Mouse (Mus musculus) layer of hippocampus, adult 9-11 months (tissue): ENCODE data around the gene Khnyn.

ENCODE experiments used
- DNase-seq: peaks from one replicate; pipeline ENCODE4 v3.0.0; 2022

Khnyn gene

GRCm38 (mm10) chr14:55873714-55874683 is 10.7 kb upstream of the Khnyn start:
- peak; percentile 51 for DNase-seq

DNA sequence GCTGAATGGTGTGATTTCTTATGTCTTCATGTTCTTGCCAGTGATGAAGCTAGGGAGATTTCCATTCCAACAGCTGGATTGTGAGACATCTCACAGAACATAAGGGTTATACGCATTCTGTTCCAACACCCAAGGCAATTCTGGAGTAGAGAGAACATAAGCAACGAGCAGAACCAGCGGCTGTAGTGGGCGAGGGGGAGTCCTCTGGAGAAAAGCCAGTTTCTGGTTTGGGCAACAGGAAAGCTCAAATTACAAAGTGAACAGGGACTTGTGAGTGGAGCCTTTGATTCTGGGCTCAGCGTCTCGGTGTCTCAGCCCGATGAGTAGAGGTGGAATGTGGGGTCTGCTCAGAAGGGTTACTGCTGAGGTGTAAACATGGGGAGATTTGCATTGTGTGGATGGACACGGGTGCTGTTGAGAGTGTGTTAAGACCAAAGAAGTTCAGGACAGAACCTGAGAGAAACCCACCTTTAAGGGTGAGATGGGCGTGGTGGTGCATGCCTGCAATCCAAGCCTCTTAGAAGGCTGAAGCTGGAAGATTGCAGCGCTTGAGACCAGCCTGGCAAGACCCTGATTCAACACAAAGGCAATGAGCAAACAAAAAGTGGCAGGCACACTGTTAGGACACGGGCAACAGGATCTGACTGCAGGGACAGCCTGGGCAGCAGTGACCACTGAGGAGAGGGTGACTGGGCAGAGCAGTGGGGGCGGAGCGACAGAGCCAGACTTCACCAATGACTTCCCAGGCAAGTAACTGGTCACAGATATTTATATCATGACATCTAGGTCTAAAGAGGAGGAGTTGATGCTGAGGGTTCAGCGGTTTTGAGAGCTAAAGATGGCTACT is 7.1 kb upstream of the Khnyn start:
- no peak for DNase-seq

DNA sequence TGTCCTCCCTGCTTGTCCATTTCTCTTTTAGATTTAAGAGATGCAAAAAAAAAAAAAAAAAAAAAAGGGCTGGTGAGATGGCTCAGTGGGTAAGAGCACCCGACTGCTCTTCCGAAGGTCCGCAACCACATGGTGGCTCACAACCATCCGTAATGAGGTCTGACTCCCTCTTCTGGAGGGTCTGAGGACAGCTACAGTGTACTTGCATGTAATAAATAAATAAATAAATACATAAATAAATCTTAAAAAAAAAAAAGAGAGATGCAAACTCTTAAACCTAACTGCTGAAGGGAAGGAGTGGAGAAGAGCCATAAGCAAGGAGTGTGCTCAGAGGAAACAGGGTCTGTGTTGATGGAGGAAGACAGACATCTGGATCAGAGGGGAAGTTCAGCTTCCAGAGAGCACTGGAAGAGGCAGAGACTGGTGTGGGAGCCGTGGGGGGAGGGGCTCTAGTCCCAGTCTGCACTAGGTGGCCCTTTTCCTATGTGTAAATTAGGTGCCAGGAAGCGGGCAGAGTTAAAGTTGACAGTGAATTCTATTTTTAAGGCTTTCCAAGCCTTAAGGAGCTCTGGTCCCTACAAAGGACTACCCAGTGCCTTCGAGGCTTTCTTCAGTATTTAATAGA is 6.3 kb upstream of the Khnyn start:
- DNase-seq: no peak

GRCm38 (mm10) chr14:55879623-55880022 is 5.1 kb upstream of the Khnyn start:
- peak; percentile 81 for DNase-seq

- DNase-seq: no peak
These were observed 3.8 kb upstream of the Khnyn start for GRCm38 (mm10) chr14:55880982-55881381.

DNA sequence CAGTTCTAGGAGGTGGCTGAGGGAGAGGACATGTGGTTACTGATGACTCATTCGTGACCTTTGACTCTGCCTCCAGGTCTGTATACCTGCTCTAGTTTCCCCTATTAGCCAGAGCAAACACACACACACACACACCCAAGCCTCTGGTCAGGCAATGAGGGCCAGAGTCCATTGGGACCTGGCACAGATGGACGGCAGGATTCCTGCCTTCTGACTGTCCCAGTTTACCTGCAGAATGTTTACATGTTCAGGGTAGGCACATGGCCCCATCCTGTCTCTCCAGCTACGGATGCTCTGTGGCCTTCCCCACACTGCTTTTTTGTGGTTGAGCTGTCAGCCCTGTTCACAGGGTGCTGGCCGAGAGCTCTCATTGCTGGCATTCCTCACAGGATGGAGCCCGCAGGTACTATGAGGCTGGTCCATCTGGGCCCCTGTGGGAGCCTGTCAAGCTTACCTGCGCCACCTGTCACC is 2.5 kb upstream of the Khnyn start:
- no peak for DNase-seq

- no peak for DNase-seq
These were observed 1.5 kb upstream of the Khnyn start for GRCm38 (mm10) chr14:55883149-55883661.

GRCm38 (mm10) chr14:55883663-55884062 is 1.1 kb upstream of the Khnyn start:
- no peak for DNase-seq

GRCm38 (mm10) chr14:55884166-55884565 is 581 bp upstream of the Khnyn start, which contains the start of gene Cbln3:
Gene Cbln3 (minus strand): TSS chr14:55884392.
- DNase-seq: no peak

DNA sequence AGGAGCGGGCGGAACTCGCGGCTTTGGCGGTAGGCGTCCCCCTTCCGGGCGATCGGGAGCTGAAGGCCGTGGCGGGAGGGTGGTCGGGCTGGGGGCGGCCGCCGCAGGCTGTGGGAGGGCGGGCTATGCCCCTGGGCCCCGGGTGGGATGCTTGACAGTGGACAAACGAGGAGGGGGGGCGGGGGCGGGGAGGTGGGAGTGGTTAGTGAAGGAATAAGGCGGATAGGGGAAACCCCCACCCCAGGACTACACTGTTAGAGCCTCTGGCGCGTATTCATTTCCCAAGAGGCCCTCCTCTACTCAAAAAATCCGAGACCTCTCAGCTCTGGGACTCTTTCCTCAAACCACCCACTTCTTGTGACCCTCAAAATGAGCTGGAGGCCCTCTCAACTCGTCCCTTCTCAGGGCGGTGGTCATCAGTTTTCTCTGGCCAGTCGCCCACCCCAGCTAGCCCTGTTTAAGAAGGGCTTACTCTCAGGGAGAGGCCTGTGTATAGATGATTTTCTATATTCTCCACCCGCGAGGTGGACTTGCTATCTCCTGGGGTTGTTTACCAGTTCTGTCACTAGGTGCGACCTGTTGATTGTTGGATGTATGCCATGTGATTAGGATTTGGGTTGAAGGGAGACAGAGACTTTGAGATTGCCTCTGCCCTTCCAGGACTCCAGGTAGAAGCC is 505 bp downstream of the Khnyn start:
- DNase-seq: no peak

GRCm38 (mm10) chr14:55885791-55886271 is 1.1 kb downstream of the Khnyn start:
- DNase-seq: peak; percentile 59

DNA sequence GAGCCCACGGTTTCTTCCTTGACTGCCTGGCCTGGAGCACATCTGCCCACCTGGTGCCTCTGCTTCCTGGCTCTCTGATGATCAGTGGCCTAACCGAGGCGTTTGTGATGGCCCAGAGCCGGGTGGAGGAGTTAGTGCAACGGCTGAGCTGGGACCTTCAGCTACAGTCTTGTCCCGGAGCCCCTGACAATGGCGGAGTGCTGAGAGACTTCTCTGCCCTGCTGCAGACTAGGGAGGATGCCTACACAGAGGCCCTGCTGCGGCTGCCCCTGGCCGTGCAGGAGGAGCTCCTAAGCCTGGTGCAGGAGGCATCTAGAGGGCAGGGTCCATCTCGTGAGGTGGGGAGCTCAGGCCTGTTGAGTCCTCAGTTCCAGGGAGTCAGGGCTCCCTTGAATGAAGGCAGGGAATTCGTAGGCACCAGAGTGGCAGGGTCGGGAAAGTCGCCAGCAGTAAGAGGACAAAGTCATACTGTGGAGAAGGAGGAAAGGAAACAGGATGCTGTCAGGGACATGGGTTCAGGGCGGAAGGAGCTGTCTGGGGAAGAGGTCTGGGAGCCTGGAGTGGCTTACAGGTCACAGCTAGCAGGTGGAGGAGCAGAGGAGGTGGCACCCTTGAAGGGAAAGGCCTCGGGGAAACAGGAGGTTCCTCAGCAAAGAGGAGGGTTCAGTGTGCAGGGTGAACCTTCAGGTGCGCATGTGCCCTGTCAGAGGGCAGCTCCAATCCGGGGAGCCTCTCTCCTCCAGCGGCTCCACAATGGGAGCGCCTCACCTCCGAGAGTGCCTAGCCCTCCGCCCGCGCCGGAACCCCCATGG is 2.0 kb downstream of the Khnyn start:
- DNase-seq: no peak

DNA sequence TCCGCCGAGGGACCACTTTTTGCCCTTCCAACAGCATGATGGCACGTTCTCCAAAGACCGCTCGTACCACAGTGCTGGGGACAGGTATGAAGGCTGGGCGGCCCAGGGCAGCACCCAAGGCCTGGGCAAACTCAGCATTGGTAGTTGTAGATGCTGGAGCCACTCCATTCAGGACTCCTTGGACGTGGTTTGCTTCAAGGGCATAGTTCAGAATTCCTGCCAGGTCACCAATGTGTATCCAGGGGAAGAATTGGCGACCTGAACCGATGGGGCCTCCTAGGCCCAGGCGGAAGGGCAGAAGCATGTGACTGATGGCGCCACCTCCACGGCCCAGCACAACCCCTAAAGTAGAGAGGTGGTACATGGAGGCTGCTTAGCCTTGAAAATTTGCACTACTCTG is 12.9 kb downstream of the Khnyn start:
- no peak for DNase-seq

DNA sequence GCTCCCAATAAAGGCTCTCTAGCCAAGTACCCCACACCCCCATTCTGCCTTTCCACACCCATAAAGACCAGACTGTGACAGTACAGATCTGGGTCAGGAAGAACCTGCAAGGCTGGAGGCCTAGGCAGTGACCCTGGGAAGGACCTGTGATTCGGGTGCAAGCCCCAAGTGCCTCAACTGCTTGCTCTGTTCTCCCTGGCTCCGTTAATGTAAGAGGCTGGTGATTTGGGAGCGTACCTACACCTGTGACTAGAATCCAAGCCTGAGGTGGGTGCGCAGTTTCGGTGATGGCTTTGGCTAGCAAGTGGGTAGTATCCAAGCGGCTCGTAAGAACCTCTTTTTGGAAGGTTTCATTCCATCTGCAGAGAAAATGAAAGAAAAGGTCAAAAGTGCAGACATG is 14.2 kb downstream of the Khnyn start:
- no peak for DNase-seq

- peak; percentile 91 for DNase-seq
These were observed 15.1 kb downstream of the Khnyn start, which contains the start of gene Sdr39u1 for GRCm38 (mm10) chr14:55899701-55900413. Gene Sdr39u1 (minus strand): TSS chr14:55900293.

GRCm38 (mm10) chr14:55900414-55900755 is 15.6 kb downstream of the Khnyn start:
- no peak for DNase-seq

DNA sequence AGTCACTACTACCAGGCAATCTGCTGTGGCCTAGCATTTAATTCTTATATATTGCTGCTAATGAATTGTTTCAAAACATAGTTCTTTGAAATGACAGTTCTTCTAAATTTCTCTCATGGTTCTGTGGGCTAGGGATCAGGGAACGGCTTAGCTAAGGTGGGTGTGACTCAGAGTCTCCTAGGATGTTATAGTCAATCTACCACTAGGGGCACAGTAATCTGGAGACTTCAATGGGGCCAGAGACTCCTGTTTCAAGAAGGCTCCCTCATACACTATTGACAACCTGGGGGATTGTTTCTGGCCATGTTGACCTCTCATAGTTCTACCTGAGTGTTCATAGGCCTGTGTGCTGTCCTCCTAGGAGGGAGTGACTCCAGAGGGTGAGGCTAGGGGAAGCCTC is 20.8 kb downstream of the Khnyn start:
- DNase-seq: no peak

- no peak for DNase-seq
These were observed 28.7 kb downstream of the Khnyn start for GRCm38 (mm10) chr14:55913406-55913805.

DNA sequence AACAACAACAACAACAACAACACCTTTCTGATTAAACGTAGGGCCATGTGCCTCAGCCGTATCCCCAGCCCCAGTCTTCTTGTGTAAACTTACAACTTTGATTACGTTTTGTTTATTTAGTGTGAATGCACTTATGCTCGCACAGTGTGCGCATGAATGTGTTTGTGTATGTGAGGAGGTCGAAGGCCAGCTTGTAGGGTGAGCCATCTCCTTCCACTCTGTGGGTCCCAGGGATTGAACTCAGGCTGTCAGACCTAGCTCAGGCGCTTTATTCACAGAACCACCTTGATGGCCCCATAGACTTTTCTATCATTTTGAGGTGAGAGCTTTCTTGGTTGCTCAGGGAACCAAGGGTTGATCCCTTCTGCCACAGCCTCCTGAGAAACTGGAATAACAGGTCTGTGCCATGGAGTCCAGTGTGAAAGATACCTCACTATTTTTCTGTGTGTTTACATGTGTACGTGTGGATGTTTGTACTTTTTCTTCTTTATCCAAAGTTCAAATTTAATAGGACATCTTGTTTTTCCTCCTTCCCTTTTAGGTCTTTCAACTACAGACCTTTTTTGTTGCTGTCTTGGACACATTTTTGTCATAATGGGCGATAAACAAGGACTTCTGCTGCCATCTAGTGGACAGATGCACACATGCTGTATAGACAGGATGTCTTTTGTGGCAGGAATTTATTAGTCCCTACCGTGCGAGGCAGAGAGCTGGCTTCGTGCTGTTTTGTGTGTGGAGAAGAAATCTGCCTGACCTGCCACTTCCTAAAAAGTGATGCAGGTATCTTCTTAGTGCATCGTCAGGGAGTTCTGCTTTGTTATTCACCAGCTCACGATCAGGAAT is 33.7 kb downstream of the Khnyn start:
- DNase-seq: peak; percentile 78
